Comparison of ENCODE assay signal across 21 mouse cellular contexts in the genomic region with DNA sequence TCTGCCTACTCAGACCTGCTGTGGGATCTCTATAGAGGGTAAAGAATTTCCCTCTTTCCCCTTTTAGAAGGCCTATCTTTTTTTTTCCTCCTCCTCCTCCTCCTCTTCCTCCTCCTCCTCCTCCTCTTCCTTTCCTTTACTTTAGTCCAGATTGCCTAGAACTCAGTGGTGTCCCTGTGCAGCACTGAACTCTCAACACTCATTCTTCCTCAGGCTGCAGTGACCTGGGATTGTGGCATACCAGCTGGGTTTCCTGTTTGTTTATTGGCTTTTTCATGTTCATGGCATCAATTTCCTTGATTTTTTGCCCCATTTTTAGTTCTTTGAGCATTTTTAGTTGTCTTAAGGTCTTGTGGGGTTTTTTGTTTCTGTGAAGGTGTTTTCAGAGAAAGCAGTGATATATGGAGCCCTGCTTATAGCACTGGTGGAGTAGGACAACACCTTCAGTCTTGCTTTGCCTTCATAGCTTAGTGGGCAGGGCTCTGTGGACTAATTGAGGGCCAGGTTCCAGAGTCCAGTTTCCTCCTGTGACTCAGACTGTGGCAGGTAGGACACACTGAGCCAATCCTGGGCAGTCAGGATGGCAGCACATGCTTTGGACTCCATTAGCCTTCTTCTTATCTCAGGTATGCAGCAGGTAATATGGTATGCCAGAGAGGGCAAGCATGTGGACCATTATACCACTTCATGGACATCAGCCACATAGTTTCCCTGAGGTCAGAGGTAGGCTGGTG. TPM values are rescaled to one million over a fixed set of nuclear protein-coding genes. Genes with fewer than 3 reads are reported as not detected.
"Had no signal": no experiment of that assay in that cellular context is flagged by ENCODE, and none has a peak within 500 bp of the region (broad histone marks: within the 10 kb centered on the region; RNA-seq: fewer than 3 reads in every experiment).

No protein-coding gene starts in this region.

- H3K27me3 ChIP-seq: hindbrain, embryonic 13.5 days; limb, embryonic 15.5 days; liver, embryonic 15.5 days; midbrain, embryonic 12.5 days had no signal

- H3K4me1 ChIP-seq: hindbrain, embryonic 13.5 days; limb, embryonic 15.5 days; liver, embryonic 15.5 days; midbrain, embryonic 12.5 days had no signal

- H3K9ac ChIP-seq: hindbrain, embryonic 13.5 days; limb, embryonic 15.5 days; liver, embryonic 15.5 days; lung, embryonic 14.5 days; midbrain, embryonic 12.5 days had no signal

- DNase-seq: kidney, adult 11 months; lung, embryonic 14.5 days; lung, postnatal 10 days; lung, postnatal 4 days; spleen, adult 18-20 months; thymus, postnatal 36 days had no signal

- H3K9me3 ChIP-seq: hindbrain, embryonic 13.5 days; limb, embryonic 15.5 days; liver, embryonic 15.5 days; midbrain, embryonic 12.5 days had no signal

- H3K27ac ChIP-seq: hindbrain, embryonic 13.5 days; hindbrain, postnatal 0 days; kidney, postnatal 0 days; limb, embryonic 15.5 days; liver, embryonic 15.5 days; midbrain, embryonic 12.5 days had no signal

- ATAC-seq: hindbrain, postnatal 0 days had no signal

- H3K4me2 ChIP-seq: hindbrain, embryonic 13.5 days; limb, embryonic 15.5 days; liver, embryonic 15.5 days; lung, embryonic 14.5 days; midbrain, embryonic 12.5 days had no signal

- H3K4me3 ChIP-seq: hindbrain, embryonic 13.5 days; limb, embryonic 15.5 days; liver, embryonic 15.5 days; midbrain, embryonic 12.5 days had no signal

RNA-seq across cellular contexts. Expression of a gene that starts 9.3 kb away (rescaled TPM):
- total RNA-seq: hindbrain, postnatal 0 days; layer of hippocampus, postnatal 25 days; left cerebral cortex, adult 8-10 months; left cerebral cortex, postnatal 25 days; megakaryocyte, adult 5-6 weeks; midbrain, postnatal 0 days had no signal
- polyA plus RNA-seq: hindbrain, embryonic 13.5 days; hindbrain, postnatal 0 days; kidney, postnatal 0 days; limb, embryonic 11.5 days; limb, embryonic 15.5 days; liver, embryonic 15.5 days; lung, embryonic 14.5 days; midbrain, embryonic 12.5 days; midbrain, postnatal 0 days; neural tube, embryonic 14.5 days; stomach, embryonic 14.5 days; thymus, postnatal 0 days had no signal
